Mouse (Mus musculus): ENCODE data around the gene Dlg5. TPM values are rescaled to one million over a fixed set of nuclear protein-coding genes. Genes with fewer than 3 reads are reported as not detected.

Dlg5 gene
- polyA plus RNA-seq, 1 experiment, result 32.4 TPM

DNA sequence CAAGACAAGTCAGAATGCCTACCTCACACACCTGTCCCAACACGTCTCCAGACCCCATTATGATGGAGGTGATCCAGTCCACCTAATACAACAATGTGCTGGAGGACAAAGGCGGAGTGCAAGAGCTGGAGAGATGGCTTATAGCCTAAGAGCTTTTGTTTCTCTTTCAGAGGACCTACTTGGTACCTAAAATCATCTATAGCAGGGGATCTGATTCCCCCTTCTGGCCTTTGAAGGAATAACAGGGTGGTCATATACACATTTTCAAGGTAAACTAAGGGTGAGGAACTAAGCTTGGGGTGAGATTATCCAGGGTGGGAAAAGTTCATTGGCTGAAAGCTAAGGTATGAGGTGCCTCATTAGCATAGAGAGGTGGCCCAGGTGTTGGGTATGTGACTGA lies 27.9 kb upstream of the Dlg5 start:
- Histone ChIP-seq H3K4me3 (replicated peaks; ENCODE audit: insufficient read depth, low read depth, low read length) (no peak overlapping the region), H3K4me1 (ENCODE audit: control insufficient read depth, insufficient read depth, low read length) (no peaks in the 10 kb centered on the region), H3K27me3 (ENCODE audit: control insufficient read depth, insufficient read depth, low read length) (no peaks in the 10 kb centered on the region), H3K27ac (ENCODE audit: insufficient read depth, low read length) (no peak overlapping the region)
- WGBS, result 48% methylated on average over 2 of the region's 2 CpGs
- DNase-seq, result peak in 1 of 2 experiments; percentile 14
- TF ChIP-seq POLR2A (IDR thresholded peaks at IDR 0.05; ENCODE audit: borderline replicate concordance, insufficient read depth, low read length) (no peak), CTCF (IDR thresholded peaks at IDR 0.05; ENCODE audit: borderline replicate concordance, insufficient read depth, low read depth, low read length) (no peak; the same call in 1 of the 2 replicates)

DNA sequence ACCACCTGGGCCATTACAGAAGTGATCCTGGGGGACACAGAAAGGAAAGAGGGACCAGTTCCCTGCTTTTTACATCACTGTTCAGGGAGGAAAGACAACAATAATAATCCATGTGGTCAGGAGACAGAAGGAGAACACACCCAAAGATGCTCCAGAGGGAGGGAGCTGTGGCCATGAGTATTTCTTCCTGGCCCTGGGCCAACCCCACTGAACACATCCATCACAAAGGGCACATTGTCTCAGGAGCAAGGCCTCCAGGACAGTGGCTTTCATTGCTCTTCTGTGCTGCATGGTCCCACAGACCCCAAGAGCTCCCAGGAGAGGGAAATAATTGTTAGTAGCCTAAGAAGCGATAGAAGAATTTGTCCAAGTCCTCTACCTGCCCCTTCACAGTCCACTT lies 23.9 kb upstream of the Dlg5 start:
- WGBS, result 69% methylated on average over 1 of the region's 1 CpGs
- H3K4me3 ChIP-seq (replicated peaks; ENCODE audit: insufficient read depth, low read depth, low read length), result no peak overlapping the region

DNA sequence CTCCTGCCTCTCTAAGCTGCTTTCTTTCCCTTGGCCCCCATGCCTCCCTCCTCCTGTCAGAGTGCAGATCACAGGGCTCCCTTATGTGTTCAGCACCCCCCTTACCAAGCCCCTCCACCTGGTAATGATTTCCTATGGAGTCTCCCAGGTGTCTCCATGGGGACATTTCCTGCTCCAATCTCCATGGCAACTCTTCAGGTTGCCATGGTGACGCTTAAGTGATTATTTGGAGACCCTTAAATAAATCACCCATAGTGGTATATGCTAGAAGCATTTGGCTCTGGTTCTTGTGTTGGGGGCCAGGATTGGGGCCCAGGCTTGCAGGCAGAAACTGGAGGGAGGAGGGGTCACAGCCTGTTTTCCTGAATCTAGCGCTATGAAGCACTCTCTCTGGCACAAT lies 17.2 kb upstream of the Dlg5 start:
- Histone ChIP-seq H3K4me1 (ENCODE audit: control insufficient read depth, insufficient read depth, low read length) (no peaks in the 10 kb centered on the region), H3K27ac (ENCODE audit: insufficient read depth, low read length) (no peak overlapping the region), H3K27me3 (ENCODE audit: control insufficient read depth, insufficient read depth, low read length) (no peaks in the 10 kb centered on the region), H3K4me3 (replicated peaks; ENCODE audit: insufficient read depth, low read depth, low read length) (no peak overlapping the region)
- no peak for TF ChIP-seq POLR2A (IDR thresholded peaks at IDR 0.05; ENCODE audit: borderline replicate concordance, insufficient read depth, low read length)
- no peak for TF ChIP-seq CTCF (IDR thresholded peaks at IDR 0.05; ENCODE audit: borderline replicate concordance, insufficient read depth, low read depth, low read length)
- no peak for DNase-seq
- WGBS, result 61% methylated on average over 2 of the region's 2 CpGs

More for the DNA sequence above, 23.9 kb upstream of the Dlg5 start:
- TF ChIP-seq POLR2A (IDR thresholded peaks at IDR 0.05; ENCODE audit: borderline replicate concordance, insufficient read depth, low read length), result no peak
- TF ChIP-seq CTCF (IDR thresholded peaks at IDR 0.05; ENCODE audit: borderline replicate concordance, insufficient read depth, low read depth, low read length), result no peak
- DNase-seq, result no peak
- Histone ChIP-seq H3K27ac (ENCODE audit: insufficient read depth, low read length) (no peak overlapping the region), H3K4me1 (ENCODE audit: control insufficient read depth, insufficient read depth, low read length) (no peaks in the 10 kb centered on the region), H3K27me3 (ENCODE audit: control insufficient read depth, insufficient read depth, low read length) (no peaks in the 10 kb centered on the region)

DNA sequence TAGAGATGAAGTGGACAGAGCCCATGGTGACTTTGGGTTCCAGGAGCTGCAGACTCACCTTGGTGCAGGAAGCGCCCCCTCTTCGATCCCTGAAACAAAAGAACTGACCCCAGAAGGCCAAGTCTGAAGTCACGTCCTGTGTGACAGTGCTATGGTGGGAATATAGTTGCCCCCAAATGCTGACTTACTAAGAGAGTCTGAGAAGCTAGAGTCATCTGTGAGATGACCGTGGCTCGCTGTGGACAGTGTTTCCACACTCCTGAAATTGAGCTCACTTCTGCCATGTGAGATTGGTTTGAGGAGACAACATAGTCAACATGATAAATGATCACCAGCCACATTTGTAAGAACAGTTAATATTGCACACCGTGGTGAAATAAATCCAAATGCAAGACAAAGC lies 16.7 kb upstream of the Dlg5 start:
- Histone ChIP-seq H3K27me3 (ENCODE audit: control insufficient read depth, insufficient read depth, low read length) (no peaks in the 10 kb centered on the region), H3K4me3 (replicated peaks; ENCODE audit: insufficient read depth, low read depth, low read length) (no peak overlapping the region), H3K27ac (ENCODE audit: insufficient read depth, low read length) (no peak overlapping the region), H3K4me1 (ENCODE audit: control insufficient read depth, insufficient read depth, low read length) (no peaks in the 10 kb centered on the region)
- DNase-seq, result no peak
- 91% methylated on average over 6 of the region's 6 CpGs for WGBS
- TF ChIP-seq POLR2A (IDR thresholded peaks at IDR 0.05; ENCODE audit: borderline replicate concordance, insufficient read depth, low read length) (no peak), CTCF (IDR thresholded peaks at IDR 0.05; ENCODE audit: borderline replicate concordance, insufficient read depth, low read depth, low read length) (no peak)

DNA sequence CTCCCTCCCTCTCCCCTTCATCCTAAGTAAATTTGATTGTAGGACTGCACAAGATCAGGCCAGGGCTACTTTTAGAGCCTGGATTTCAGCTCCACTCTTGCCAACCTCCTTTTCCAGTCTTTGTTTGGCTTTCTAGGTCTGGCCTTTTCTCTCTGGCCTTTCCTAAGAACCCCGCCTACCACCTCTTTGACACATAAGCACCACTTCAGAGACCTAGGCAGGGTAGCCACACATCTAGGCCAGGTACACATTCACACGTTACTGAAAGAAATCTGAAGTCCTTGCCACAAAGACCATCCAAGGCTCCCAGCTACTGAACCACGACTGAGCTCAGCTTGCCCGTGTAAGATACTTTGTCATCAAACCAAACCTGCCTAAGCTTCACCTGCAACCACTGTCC lies 14.7 kb upstream of the Dlg5 start:
- H3K27me3 ChIP-seq (ENCODE audit: control insufficient read depth, insufficient read depth, low read length), result no peaks in the 10 kb centered on the region
- WGBS, result 76% methylated on average over 4 of the region's 4 CpGs

DNA sequence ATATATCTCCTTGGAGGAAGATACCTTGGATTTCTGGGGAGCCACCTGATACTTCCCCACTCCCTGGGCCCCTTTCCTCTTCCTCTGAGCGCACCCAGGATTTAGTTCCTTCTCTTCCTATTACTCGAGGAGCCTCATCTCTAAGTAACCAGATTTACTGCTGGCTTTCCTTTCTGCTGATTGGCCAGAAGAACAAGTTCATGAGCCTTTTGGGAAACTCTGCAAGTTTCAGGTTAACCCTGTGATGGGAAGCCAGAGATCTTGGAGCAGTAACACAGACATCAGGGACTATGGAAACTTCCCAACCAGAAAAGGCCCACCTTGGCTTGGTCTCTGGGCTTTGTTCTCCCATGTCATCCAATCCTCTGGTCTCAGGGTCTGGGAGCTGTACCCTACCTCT lies 10.2 kb upstream of the Dlg5 start:
- no peak for DNase-seq

More for the DNA sequence above, 14.7 kb upstream of the Dlg5 start:
- Histone ChIP-seq H3K27ac (ENCODE audit: insufficient read depth, low read length) (no peak overlapping the region), H3K4me3 (replicated peaks; ENCODE audit: insufficient read depth, low read depth, low read length) (no peak overlapping the region), H3K4me1 (ENCODE audit: control insufficient read depth, insufficient read depth, low read length) (no peaks in the 10 kb centered on the region)
- DNase-seq, result no peak
- no peak for TF ChIP-seq POLR2A (IDR thresholded peaks at IDR 0.05; ENCODE audit: borderline replicate concordance, insufficient read depth, low read length)
- no peak for TF ChIP-seq CTCF (IDR thresholded peaks at IDR 0.05; ENCODE audit: borderline replicate concordance, insufficient read depth, low read depth, low read length)

DNA sequence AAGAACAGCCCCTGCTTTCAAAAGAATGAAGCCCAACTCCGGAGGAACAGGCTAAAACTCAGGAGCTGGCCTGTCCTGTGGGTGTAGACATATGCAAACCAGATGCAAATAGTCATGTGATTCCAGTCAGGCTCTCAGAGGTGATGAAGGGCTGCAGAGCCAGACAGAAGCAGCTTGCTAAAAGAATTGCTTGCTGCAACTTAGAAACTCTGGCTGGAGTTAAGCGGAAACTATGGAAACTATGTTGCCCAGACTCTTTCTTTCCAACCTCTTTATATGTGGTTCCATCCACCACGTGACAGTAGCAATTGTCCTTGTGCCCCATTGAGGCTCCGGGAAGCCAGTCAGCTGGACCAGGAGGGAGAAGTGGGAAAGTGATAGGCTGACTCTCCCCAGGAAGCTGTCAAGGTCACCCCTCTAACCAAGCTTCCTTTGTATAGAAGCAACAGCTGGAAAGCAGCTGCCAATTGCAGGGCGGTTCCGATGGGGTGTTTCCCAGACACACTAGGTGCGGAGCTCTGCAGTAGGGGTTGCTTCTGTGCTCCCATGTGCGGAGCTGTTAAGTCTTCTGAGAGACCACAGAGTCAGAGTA lies 8.0 kb upstream of the Dlg5 start:
- Histone ChIP-seq H3K4me1 (ENCODE audit: control insufficient read depth, insufficient read depth, low read length) (no peaks in the 10 kb centered on the region), H3K27ac (ENCODE audit: insufficient read depth, low read length) (no peak overlapping the region), H3K4me3 (replicated peaks; ENCODE audit: insufficient read depth, low read depth, low read length) (no peak overlapping the region), H3K27me3 (ENCODE audit: control insufficient read depth, insufficient read depth, low read length) (no peaks in the 10 kb centered on the region)
- 28% methylated on average over 8 of the region's 8 CpGs for WGBS
- DNase-seq, result no peak
- no peak for TF ChIP-seq POLR2A (IDR thresholded peaks at IDR 0.05; ENCODE audit: borderline replicate concordance, insufficient read depth, low read length)
- TF ChIP-seq CTCF (IDR thresholded peaks at IDR 0.05; ENCODE audit: borderline replicate concordance, insufficient read depth, low read depth, low read length), result no peak

More for the DNA sequence above, 10.2 kb upstream of the Dlg5 start:
- Histone ChIP-seq H3K27me3 (ENCODE audit: control insufficient read depth, insufficient read depth, low read length) (no peaks in the 10 kb centered on the region), H3K4me1 (ENCODE audit: control insufficient read depth, insufficient read depth, low read length) (no peaks in the 10 kb centered on the region), H3K4me3 (replicated peaks; ENCODE audit: insufficient read depth, low read depth, low read length) (no peak overlapping the region), H3K27ac (ENCODE audit: insufficient read depth, low read length) (no peak overlapping the region)
- TF ChIP-seq CTCF (IDR thresholded peaks at IDR 0.05; ENCODE audit: borderline replicate concordance, insufficient read depth, low read depth, low read length) (no peak), POLR2A (IDR thresholded peaks at IDR 0.05; ENCODE audit: borderline replicate concordance, insufficient read depth, low read length) (no peak)
- 57% methylated on average over 2 of the region's 2 CpGs for WGBS

DNA sequence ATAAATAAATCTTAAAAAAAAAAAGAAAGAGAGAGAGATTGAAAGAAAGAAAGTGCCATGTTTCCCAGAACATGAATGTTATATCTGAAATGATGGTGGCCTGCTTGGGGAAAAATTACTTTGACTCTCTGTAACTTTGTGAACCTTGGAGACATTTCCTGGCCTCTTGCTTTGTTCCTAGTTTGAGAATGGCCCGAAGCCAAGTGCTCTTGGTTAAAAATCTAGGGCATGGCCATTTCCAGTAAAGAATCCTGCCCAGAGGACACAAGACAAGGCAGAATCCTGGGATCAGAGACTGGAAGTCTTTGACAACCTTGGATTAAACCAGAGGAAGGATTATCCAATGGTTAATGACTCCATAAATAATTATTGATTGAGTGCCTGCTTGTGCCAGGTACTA lies 5.6 kb upstream of the Dlg5 start:
- no peak overlapping the region for H3K4me3 ChIP-seq (replicated peaks; ENCODE audit: insufficient read depth, low read depth, low read length)
- 66% methylated on average over 1 of the region's 1 CpGs for WGBS
- no peaks in the 10 kb centered on the region for H3K27me3 ChIP-seq (ENCODE audit: control insufficient read depth, insufficient read depth, low read length)
- no peak for DNase-seq
- H3K4me1 ChIP-seq (ENCODE audit: control insufficient read depth, insufficient read depth, low read length), result no peaks in the 10 kb centered on the region
- TF ChIP-seq CTCF (IDR thresholded peaks at IDR 0.05; ENCODE audit: borderline replicate concordance, insufficient read depth, low read depth, low read length), result no peak
- TF ChIP-seq POLR2A (IDR thresholded peaks at IDR 0.05; ENCODE audit: borderline replicate concordance, insufficient read depth, low read length), result no peak
- H3K27ac ChIP-seq (ENCODE audit: insufficient read depth, low read length), result no peak overlapping the region

Measured in cerebellum, adult 2 months (tissue).